16 mouse cellular contexts compared by ENCODE assay signal in the genomic region with DNA sequence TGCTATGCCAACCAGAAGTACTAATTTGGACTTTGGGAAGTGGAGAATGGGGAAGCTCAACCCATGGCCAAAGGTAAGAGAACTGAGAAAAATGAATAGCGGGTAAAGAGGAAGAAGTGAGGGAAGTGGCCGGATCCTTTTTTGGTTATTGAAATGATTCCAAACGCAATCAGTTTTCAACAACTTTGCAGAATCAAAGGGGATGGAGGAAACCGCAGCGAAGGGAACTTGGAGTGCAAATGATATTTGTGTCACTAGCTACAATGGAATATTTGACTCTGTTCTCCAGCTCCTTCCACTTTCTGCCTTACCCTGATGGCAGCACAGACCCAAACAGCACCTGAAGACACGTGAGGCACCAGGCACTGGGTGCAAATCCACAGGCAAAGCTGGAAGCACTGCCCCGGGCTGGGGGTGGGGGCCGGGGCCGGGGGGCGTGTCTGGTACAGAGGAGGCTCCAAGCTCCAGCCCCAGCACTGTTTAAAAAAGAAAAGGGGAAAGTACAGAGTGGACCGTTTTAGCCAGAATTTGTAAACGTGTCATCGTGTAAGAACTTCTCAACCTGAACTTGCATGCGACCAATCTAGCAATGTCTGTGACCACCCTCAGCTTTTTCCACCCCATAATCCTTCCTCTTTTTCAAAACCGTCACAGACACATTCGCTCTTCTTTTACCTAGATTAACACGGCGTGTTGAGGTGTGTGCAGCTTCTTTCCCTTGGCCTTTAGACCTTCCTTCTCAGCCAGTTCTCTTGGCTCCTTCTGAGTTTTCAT.
DNase-seq lines count a peak whose midpoint lies in the region; ATAC-seq and TF ChIP-seq lines count a peak whose summit lies in the region.
"Had no signal": no experiment of that assay in that cellular context is flagged by ENCODE, and none has a peak within 500 bp of the region (broad histone marks: within the 10 kb centered on the region; RNA-seq: fewer than 3 reads in every experiment).

No protein-coding gene starts in this region.

- peak; percentile 35 to 73 for DNase-seq in heart, adult 18-20 months
- peak; percentile 5 for DNase-seq in lung, postnatal 10 days
- no peak for DNase-seq in lung, postnatal 0 days (ENCODE audit: low spot score)
- DNase-seq in lung, postnatal 36 days = peak; percentile 45
- no peak for DNase-seq in layer of hippocampus, postnatal 36 days
- DNase-seq in layer of hippocampus, postnatal 10 days (ENCODE audit: low spot score in 2 of 2) = no peak
- DNase-seq: cerebellum, adult 9-10 months; gastrocnemius, postnatal 14 days; left cerebral cortex, postnatal 4 days; right cerebral cortex, postnatal 4 days; thymus, postnatal 25 days had no signal

- no peak for TF ChIP-seq CTCF in lung, postnatal 0 days (IDR thresholded peaks at IDR 0.05)

- no peak overlapping the region for H3K27ac ChIP-seq in heart, embryonic 11.5 days (ENCODE audit: low read depth, low read length)
- no peak overlapping the region for H3K27ac ChIP-seq in lung, postnatal 0 days (ENCODE audit: low read length)
- no peak overlapping the region for H3K27ac ChIP-seq in neural tube, embryonic 15.5 days (replicated peaks)
- H3K27ac ChIP-seq: hindbrain, postnatal 0 days; kidney, postnatal 0 days; midbrain, embryonic 13.5 days had no signal

- no peaks in the 10 kb centered on the region for H3K9me3 ChIP-seq in heart, embryonic 11.5 days (replicated peaks; ENCODE audit: control insufficient read depth, low read length)
- no peaks in the 10 kb centered on the region for H3K9me3 ChIP-seq in lung, postnatal 0 days (ENCODE audit: low read length)
- H3K9me3 ChIP-seq in neural tube, embryonic 15.5 days (replicated peaks) = no peaks in the 10 kb centered on the region
- H3K9me3 ChIP-seq: midbrain, embryonic 13.5 days had no signal

- no peaks in the 10 kb centered on the region for H3K27me3 ChIP-seq in heart, embryonic 11.5 days (ENCODE audit: control insufficient read depth, insufficient read depth, low read length)
- H3K27me3 ChIP-seq in lung, postnatal 0 days (replicated peaks; ENCODE audit: insufficient read depth, low read length) = no peaks in the 10 kb centered on the region
- H3K27me3 ChIP-seq in neural tube, embryonic 15.5 days (replicated peaks) = no peaks in the 10 kb centered on the region
- H3K27me3 ChIP-seq: midbrain, embryonic 13.5 days had no signal

- no peaks in the 10 kb centered on the region for H3K36me3 ChIP-seq in heart, embryonic 11.5 days (ENCODE audit: control insufficient read depth, insufficient read depth, low read length)
- H3K36me3 ChIP-seq in lung, postnatal 0 days (ENCODE audit: insufficient read depth, low read length) = no peaks in the 10 kb centered on the region
- no peaks in the 10 kb centered on the region for H3K36me3 ChIP-seq in neural tube, embryonic 15.5 days
- H3K36me3 ChIP-seq: midbrain, embryonic 13.5 days had no signal

- H3K4me1 ChIP-seq in heart, embryonic 11.5 days (ENCODE audit: control insufficient read depth, insufficient read depth, low read length) = no peaks in the 10 kb centered on the region
- peaks cover 3% of the 10 kb centered on the region; the same call in 1 of the 2 replicates for H3K4me1 ChIP-seq in lung, postnatal 0 days (ENCODE audit: insufficient read depth, low read depth, low read length)
- H3K4me1 ChIP-seq in neural tube, embryonic 15.5 days = no peaks in the 10 kb centered on the region
- H3K4me1 ChIP-seq: midbrain, embryonic 13.5 days had no signal

- no peak overlapping the region for H3K9ac ChIP-seq in heart, embryonic 11.5 days (ENCODE audit: low read depth, low read length)
- no peak overlapping the region for H3K9ac ChIP-seq in lung, postnatal 0 days (replicated peaks; ENCODE audit: low read depth)
- H3K9ac ChIP-seq in neural tube, embryonic 15.5 days (replicated peaks) = no peak overlapping the region
- H3K9ac ChIP-seq: midbrain, embryonic 13.5 days had no signal

- H3K4me3 ChIP-seq in heart, embryonic 11.5 days (ENCODE audit: low read depth, low read length) = no peak overlapping the region
- no peak overlapping the region for H3K4me3 ChIP-seq in lung, postnatal 0 days (ENCODE audit: low read depth, low read length)
- H3K4me3 ChIP-seq in neural tube, embryonic 15.5 days (replicated peaks) = no peak overlapping the region
- H3K4me3 ChIP-seq: midbrain, embryonic 13.5 days had no signal

- WGBS in heart, embryonic 11.5 days (ENCODE audit: insufficient replicate concordance) = 80% methylated on average over 18 of the region's 18 CpGs
- 63% methylated on average over 18 of the region's 18 CpGs for WGBS in lung, postnatal 0 days
- 91% methylated on average over 18 of the region's 18 CpGs for WGBS in neural tube, embryonic 15.5 days

- no peak for ATAC-seq in heart, embryonic 11.5 days (replicated peaks; ENCODE audit: insufficient number of reproducible peaks, low FRiP score, low TSS enrichment)
- ATAC-seq in lung, postnatal 0 days = no peak
- no peak for ATAC-seq in neural tube, embryonic 15.5 days (ENCODE audit: low FRiP score)
- ATAC-seq: hindbrain, postnatal 0 days; midbrain, embryonic 13.5 days had no signal

- H3K4me2 ChIP-seq in heart, embryonic 11.5 days = no peak overlapping the region
- no peak overlapping the region for H3K4me2 ChIP-seq in lung, postnatal 0 days (replicated peaks; ENCODE audit: low read depth, low read length)
- no peak overlapping the region for H3K4me2 ChIP-seq in neural tube, embryonic 15.5 days
- H3K4me2 ChIP-seq: midbrain, embryonic 13.5 days had no signal

- TF ChIP-seq EP300 in lung, postnatal 0 days (IDR thresholded peaks at IDR 0.05) = no peak

Comparison
In these comparisons a context has a peak if more than half of its experiments do, and no peak if none do; other contexts are left out.
1. DNase-seq: peak in heart, adult 18-20 months (2 of 2), lung, postnatal 10 days (single experiment) and lung, postnatal 36 days (single experiment); none in lung, postnatal 0 days (single experiment), layer of hippocampus, postnatal 36 days (0 of 2) and layer of hippocampus, postnatal 10 days (0 of 2).